In the genomic region with DNA sequence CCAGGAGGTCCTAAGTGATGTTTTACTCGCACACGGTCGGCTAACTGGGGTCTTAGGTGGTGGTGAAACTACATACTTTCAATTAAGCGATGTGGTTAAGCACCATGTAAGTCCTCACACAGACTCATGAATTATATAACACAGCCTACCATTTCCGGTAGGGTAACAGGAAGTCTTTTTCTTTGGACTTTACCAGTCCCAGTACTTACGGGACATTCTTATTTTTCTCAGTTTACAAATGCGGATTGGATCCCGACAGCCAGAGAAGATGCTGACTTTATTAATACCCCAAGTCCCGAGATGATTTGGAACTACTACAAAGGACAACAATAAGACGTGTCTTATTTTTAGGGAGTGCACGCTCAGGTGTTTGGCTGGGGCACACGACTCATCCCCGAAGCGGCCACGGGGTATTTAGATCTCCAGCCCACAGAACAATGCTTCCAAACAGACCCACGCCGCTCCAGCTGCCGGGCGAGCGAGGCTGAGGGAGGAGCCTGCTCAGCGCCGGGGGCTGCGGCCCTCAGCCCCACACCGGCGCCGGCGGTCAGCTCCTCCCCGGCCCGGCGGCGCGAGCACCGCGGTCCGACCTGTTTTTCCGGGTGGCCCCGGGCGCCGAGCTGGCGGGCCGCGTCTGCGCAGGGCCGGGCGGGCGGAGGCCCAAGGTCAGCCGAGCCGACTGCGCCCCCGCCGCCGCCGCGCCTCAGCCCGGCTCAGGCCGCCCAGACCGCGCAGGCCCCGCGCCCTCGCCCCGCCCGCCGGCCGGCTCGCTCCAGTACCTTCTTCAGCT, we compare ENCODE assay signal across 8 mouse cellular contexts. TPM values are rescaled to one million over a fixed set of nuclear protein-coding genes. Genes with fewer than 3 reads are reported as not detected.
DNase-seq lines count a peak whose midpoint lies in the region; ATAC-seq lines count a peak whose summit lies in the region.

No protein-coding gene starts in this region.

- peak; percentile 12 for DNase-seq in left cerebral cortex, adult 11 months (ENCODE audit: low spot score)
- DNase-seq in left cerebral cortex, postnatal 4 days, result no peak
- peak; percentile 62 for DNase-seq in MEL-GATA-1-ER (ENCODE audit: extremely low read depth, low read depth)
- DNase-seq in limb, embryonic 11.5 days (ENCODE audit: low spot score), result peak; percentile 22
- DNase-seq in ovary, postnatal 14 days (ENCODE audit: low spot score), result no peak

- WGBS in embryonic facial prominence, embryonic 12.5 days, result under 1% methylated on average over 65 of the region's 66 CpGs
- WGBS in hindbrain, embryonic 13.5 days, result under 1% methylated on average over 60 of the region's 66 CpGs
- WGBS in limb, embryonic 11.5 days, result under 1% methylated on average over 54 of the region's 66 CpGs
- WGBS in midbrain, embryonic 15.5 days, result under 1% methylated on average over 50 of the region's 66 CpGs

- H3K27ac ChIP-seq in embryonic facial prominence, embryonic 12.5 days, result peak overlapping the region; percentile 92
- H3K27ac ChIP-seq in hindbrain, embryonic 13.5 days, result peak overlapping the region; percentile 95
- peak overlapping the region; percentile 85 for H3K27ac ChIP-seq in limb, embryonic 11.5 days (replicated peaks; ENCODE audit: low read depth, low read length)
- peak overlapping the region; percentile 91 for H3K27ac ChIP-seq in midbrain, embryonic 15.5 days

- peak overlapping the region; percentile 93 for H3K9ac ChIP-seq in embryonic facial prominence, embryonic 12.5 days
- peak overlapping the region; percentile 95 for H3K9ac ChIP-seq in hindbrain, embryonic 13.5 days
- H3K9ac ChIP-seq in limb, embryonic 11.5 days (ENCODE audit: low read length), result peak overlapping the region; percentile 90
- H3K9ac ChIP-seq in midbrain, embryonic 15.5 days, result peak overlapping the region; percentile 90

- peak overlapping the region; percentile 93 for H3K4me3 ChIP-seq in embryonic facial prominence, embryonic 12.5 days
- peak overlapping the region; percentile 98 for H3K4me3 ChIP-seq in hindbrain, embryonic 13.5 days
- peak overlapping the region; percentile 69 for H3K4me3 ChIP-seq in limb, embryonic 11.5 days (ENCODE audit: low read depth, low read length)
- peak overlapping the region; percentile 98 for H3K4me3 ChIP-seq in midbrain, embryonic 15.5 days

- H3K4me1 ChIP-seq in embryonic facial prominence, embryonic 12.5 days, result 0 out of 2 replicates have a peak, but pooled peaks cover 8% of the 10 kb centered on the region
- H3K4me1 ChIP-seq in hindbrain, embryonic 13.5 days (replicated peaks), result peaks cover 20% of the 10 kb centered on the region
- H3K4me1 ChIP-seq in limb, embryonic 11.5 days (ENCODE audit: control insufficient read depth, insufficient read depth, low read length), result no peaks in the 10 kb centered on the region
- peaks cover 34% of the 10 kb centered on the region for H3K4me1 ChIP-seq in midbrain, embryonic 15.5 days

- no peaks in the 10 kb centered on the region for H3K27me3 ChIP-seq in embryonic facial prominence, embryonic 12.5 days
- no peaks in the 10 kb centered on the region for H3K27me3 ChIP-seq in hindbrain, embryonic 13.5 days
- H3K27me3 ChIP-seq in limb, embryonic 11.5 days (ENCODE audit: control insufficient read depth, insufficient read depth, low read length), result no peaks in the 10 kb centered on the region
- H3K27me3 ChIP-seq in midbrain, embryonic 15.5 days (replicated peaks), result no peaks in the 10 kb centered on the region

- ATAC-seq in embryonic facial prominence, embryonic 12.5 days (ENCODE audit: insufficient number of reproducible peaks, insufficient read depth, low FRiP score, low TSS enrichment), result peak; percentile 84
- peak; percentile 91 for ATAC-seq in hindbrain, embryonic 13.5 days (ENCODE audit: low FRiP score)
- ATAC-seq in limb, embryonic 11.5 days (ENCODE audit: insufficient number of reproducible peaks, low FRiP score, low TSS enrichment, low read depth), result peak; percentile 87
- ATAC-seq in midbrain, embryonic 15.5 days (replicated peaks), result peak; percentile 92

- peak overlapping the region; percentile 67 for H3K4me2 ChIP-seq in embryonic facial prominence, embryonic 12.5 days (replicated peaks)
- peak overlapping the region; percentile 87 for H3K4me2 ChIP-seq in hindbrain, embryonic 13.5 days
- peak overlapping the region; percentile 82 for H3K4me2 ChIP-seq in limb, embryonic 11.5 days (ENCODE audit: low read depth, severe bottlenecking)
- peak overlapping the region; percentile 69 for H3K4me2 ChIP-seq in midbrain, embryonic 15.5 days

- H3K36me3 ChIP-seq in embryonic facial prominence, embryonic 12.5 days, result peaks cover 28% of the 10 kb centered on the region
- H3K36me3 ChIP-seq in hindbrain, embryonic 13.5 days, result peaks cover 23% of the 10 kb centered on the region
- peaks cover 3% of the 10 kb centered on the region; the same call in 1 of the 2 replicates for H3K36me3 ChIP-seq in limb, embryonic 11.5 days (ENCODE audit: control insufficient read depth, insufficient read depth, low read length)
- peaks cover 11% of the 10 kb centered on the region for H3K36me3 ChIP-seq in midbrain, embryonic 15.5 days (replicated peaks)

- intact Hi-C loops in left cerebral cortex, postnatal 4 days (cut with DNase I), result no loop called here

- no peaks in the 10 kb centered on the region for H3K9me3 ChIP-seq in embryonic facial prominence, embryonic 12.5 days
- H3K9me3 ChIP-seq in hindbrain, embryonic 13.5 days, result no peaks in the 10 kb centered on the region
- no peaks in the 10 kb centered on the region for H3K9me3 ChIP-seq in limb, embryonic 11.5 days (ENCODE audit: control insufficient read depth, low read length)
- no peaks in the 10 kb centered on the region for H3K9me3 ChIP-seq in midbrain, embryonic 15.5 days

RNA-seq across cellular contexts. Expression of gene Dnaja2, which starts 0.6 kb away (rescaled TPM):
- total RNA-seq in left cerebral cortex, postnatal 4 days (2021), result 100 to 1,000 TPM; 158 to 169 TPM
- 162 and 170 TPM in 2 replicates for polyA plus RNA-seq in embryonic facial prominence, embryonic 12.5 days (2016; fragmentation: Nextera tagmentation; extraction: Ambion mirVana)
- 168 and 172 TPM in 2 replicates for polyA plus RNA-seq in hindbrain, embryonic 13.5 days (2015; fragmentation: Nextera tagmentation; extraction: Ambion mirVana)
- polyA plus RNA-seq in limb, embryonic 11.5 days (2014; fragmentation: Nextera tagmentation; extraction: Ambion mirVana), result 207 and 217 TPM in 2 replicates
- 175 and 178 TPM in 2 replicates for polyA plus RNA-seq in midbrain, embryonic 15.5 days (2015; fragmentation: Nextera tagmentation; extraction: Ambion mirVana)

Comparison
In these comparisons a context has a peak if more than half of its experiments do, and no peak if none do; other contexts are left out.
1. DNase-seq: peak in left cerebral cortex, adult 11 months (single experiment), MEL-GATA-1-ER (single experiment) and limb, embryonic 11.5 days (single experiment); none in left cerebral cortex, postnatal 4 days (single experiment) and ovary, postnatal 14 days (single experiment).
2. Peak in every context shown above with its lines, with median percentiles within 50 percentile points of each other: ATAC-seq, H3K27ac ChIP-seq, H3K4me2 ChIP-seq, H3K4me3 ChIP-seq and H3K9ac ChIP-seq.